Mouse (Mus musculus): ENCODE measurements around the gene Bmf. TPM values are rescaled to one million over a fixed set of nuclear protein-coding genes. Genes with fewer than 3 reads are reported as not detected.

Gene Bmf
- total and polyA plus RNA-seq, 2 experiments, result 3.9 to 17.0 TPM

GRCm38 (mm10) chr2:118484386-118484898 is 65.0 kb downstream of the Bmf start:
- 89% methylated on average over 9 of the region's 9 CpGs for WGBS
- H3K27me3 ChIP-seq (ENCODE audit: control insufficient read depth, insufficient read depth, low read length), result no peaks in the 10 kb centered on the region

DNA sequence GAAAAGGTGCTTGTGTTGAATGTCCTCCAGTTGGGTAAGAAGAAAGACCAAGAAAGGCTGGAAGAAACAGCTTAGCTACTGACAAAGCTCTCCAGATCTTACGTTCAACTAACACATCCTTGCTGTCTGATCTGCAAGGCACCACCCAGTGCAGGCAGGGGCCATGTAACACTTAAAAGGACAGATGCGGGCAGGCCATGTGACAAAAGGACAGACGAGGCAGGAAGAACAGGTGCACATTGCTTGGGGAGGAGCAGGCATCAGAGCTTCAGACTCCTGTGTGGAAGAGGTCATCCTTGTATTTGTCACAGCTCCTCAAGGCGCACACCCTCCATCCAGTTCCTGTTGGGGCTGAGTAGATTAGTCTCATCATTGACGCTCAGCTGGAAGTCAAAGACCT is 66.5 kb downstream of the Bmf start:
- Histone ChIP-seq H3K4me1 (ENCODE audit: control insufficient read depth, insufficient read depth, low read length) (peaks cover 9% of the 10 kb centered on the region), H3K9ac (ENCODE audit: low read depth, low read length) (no peak overlapping the region), H3K79me2 (ENCODE audit: control insufficient read depth, insufficient read depth, low read length) (peaks cover 8% of the 10 kb centered on the region; the same call in 1 of the 2 replicates), H3K36me3 (ENCODE audit: control insufficient read depth, insufficient read depth, low read length) (no peaks in the 10 kb centered on the region), H3K27ac (replicated peaks; ENCODE audit: insufficient read depth, low read depth, low read length) (no peak overlapping the region), H3K27me3 (ENCODE audit: control insufficient read depth, insufficient read depth, low read length) (no peaks in the 10 kb centered on the region), H3K4me3 (ENCODE audit: insufficient read depth, low read depth, low read length) (no peak overlapping the region)
- DNase-seq (ENCODE audit: extremely low read depth, low read depth, low spot score), result no peak
- WGBS, result 89% methylated on average over 5 of the region's 5 CpGs
- TF ChIP-seq POLR2A (IDR thresholded peaks at IDR 0.05; ENCODE audit: extremely low read depth, insufficient read depth, low read length), result no peak
- no peak for TF ChIP-seq CTCF (IDR thresholded peaks at IDR 0.05; ENCODE audit: low read depth, low read length)

More at GRCm38 (mm10) chr2:118484386-118484898, 65.0 kb downstream of the Bmf start:
- Histone ChIP-seq H3K9ac (ENCODE audit: low read depth, low read length) (no peak overlapping the region), H3K4me3 (ENCODE audit: insufficient read depth, low read depth, low read length) (no peak overlapping the region), H3K36me3 (ENCODE audit: control insufficient read depth, insufficient read depth, low read length) (no peaks in the 10 kb centered on the region), H3K4me1 (ENCODE audit: control insufficient read depth, insufficient read depth, low read length) (peaks cover 3% of the 10 kb centered on the region; the same call in 1 of the 2 replicates), H3K79me2 (ENCODE audit: control insufficient read depth, insufficient read depth, low read length) (no peaks in the 10 kb centered on the region), H3K27ac (replicated peaks; ENCODE audit: insufficient read depth, low read depth, low read length) (no peak overlapping the region)
- TF ChIP-seq CTCF (IDR thresholded peaks at IDR 0.05; ENCODE audit: low read depth, low read length) (no peak), POLR2A (IDR thresholded peaks at IDR 0.05; ENCODE audit: extremely low read depth, insufficient read depth, low read length) (no peak)
- no peak for DNase-seq (ENCODE audit: extremely low read depth, low read depth, low spot score)

DNA sequence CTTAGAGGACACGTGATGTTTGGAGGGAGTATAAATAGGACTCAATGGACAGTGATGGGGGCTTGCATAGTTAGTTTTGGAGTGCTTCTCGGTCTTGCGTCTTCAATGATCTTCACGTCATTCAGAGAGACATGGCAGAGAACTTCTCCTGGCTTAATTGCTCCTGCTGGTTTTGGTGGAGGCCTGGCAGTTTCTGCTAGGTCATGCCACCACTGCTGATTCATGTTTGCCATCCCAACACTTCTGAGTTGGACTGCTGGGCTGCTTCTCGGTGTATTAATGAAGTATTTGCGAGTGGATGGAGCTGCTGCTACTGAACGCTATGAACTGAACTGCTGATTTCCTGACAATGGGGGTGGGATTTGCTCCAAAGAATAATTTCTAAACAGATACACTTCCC is 68.6 kb downstream of the Bmf start:
- H3K79me2 ChIP-seq (ENCODE audit: control insufficient read depth, insufficient read depth, low read length), result peaks cover 8% of the 10 kb centered on the region; the same call in 1 of the 2 replicates

GRCm38 (mm10) chr2:118479550-118479909 is 70.0 kb downstream of the Bmf start, which contains the start of gene Srp14:
TSS of gene Srp14 (minus strand) at chr2:118479711.
- H3K36me3 ChIP-seq (ENCODE audit: control insufficient read depth, insufficient read depth, low read length), result peaks cover 14% of the 10 kb centered on the region
- H3K27ac ChIP-seq (replicated peaks; ENCODE audit: insufficient read depth, low read depth, low read length), result peak within 1 kb of the TSS; percentile 53
- DNase-seq (ENCODE audit: extremely low read depth, low read depth, low spot score), result peak; percentile 86
- peak within 1 kb of the TSS; percentile 79 for H3K9ac ChIP-seq (ENCODE audit: low read depth, low read length)
- TF ChIP-seq POLR2A (IDR thresholded peaks at IDR 0.05; ENCODE audit: extremely low read depth, insufficient read depth, low read length), result peak; percentile 93
- no peak for TF ChIP-seq CTCF (IDR thresholded peaks at IDR 0.05; ENCODE audit: low read depth, low read length)
- H3K27me3 ChIP-seq (ENCODE audit: control insufficient read depth, insufficient read depth, low read length), result no peaks in the 10 kb centered on the region
- WGBS, result 1% methylated on average over 35 of the region's 35 CpGs
- H3K4me1 ChIP-seq (ENCODE audit: control insufficient read depth, insufficient read depth, low read length), result peaks cover 6% of the 10 kb centered on the region
- peak within 1 kb of the TSS; percentile 73 for H3K4me3 ChIP-seq (ENCODE audit: insufficient read depth, low read depth, low read length)
- H3K79me2 ChIP-seq (ENCODE audit: control insufficient read depth, insufficient read depth, low read length), result peaks cover 8% of the 10 kb centered on the region; the same call in 1 of the 2 replicates

More for the DNA sequence above, 68.6 kb downstream of the Bmf start:
- no peak overlapping the region for H3K4me3 ChIP-seq (ENCODE audit: insufficient read depth, low read depth, low read length)
- H3K27me3 ChIP-seq (ENCODE audit: control insufficient read depth, insufficient read depth, low read length), result no peaks in the 10 kb centered on the region
- no peak overlapping the region for H3K27ac ChIP-seq (replicated peaks; ENCODE audit: insufficient read depth, low read depth, low read length)
- H3K9ac ChIP-seq (ENCODE audit: low read depth, low read length), result no peak overlapping the region
- DNase-seq (ENCODE audit: extremely low read depth, low read depth, low spot score), result no peak
- WGBS, result 95% methylated on average over 7 of the region's 7 CpGs
- H3K4me1 ChIP-seq (ENCODE audit: control insufficient read depth, insufficient read depth, low read length), result peaks cover 6% of the 10 kb centered on the region
- TF ChIP-seq POLR2A (IDR thresholded peaks at IDR 0.05; ENCODE audit: extremely low read depth, insufficient read depth, low read length) (no peak), CTCF (IDR thresholded peaks at IDR 0.05; ENCODE audit: low read depth, low read length) (no peak)
- peaks cover 5% of the 10 kb centered on the region; the same call in 1 of the 2 replicates for H3K36me3 ChIP-seq (ENCODE audit: control insufficient read depth, insufficient read depth, low read length)

- H3K4me3 ChIP-seq (ENCODE audit: insufficient read depth, low read depth, low read length), result peak overlapping the region; percentile 73
- peaks cover 6% of the 10 kb centered on the region for H3K4me1 ChIP-seq (ENCODE audit: control insufficient read depth, insufficient read depth, low read length)
- TF ChIP-seq CTCF (IDR thresholded peaks at IDR 0.05; ENCODE audit: low read depth, low read length), result no peak
- no peak for TF ChIP-seq POLR2A (IDR thresholded peaks at IDR 0.05; ENCODE audit: extremely low read depth, insufficient read depth, low read length)
- DNase-seq (ENCODE audit: extremely low read depth, low read depth, low spot score), result no peak
- H3K79me2 ChIP-seq (ENCODE audit: control insufficient read depth, insufficient read depth, low read length), result peaks cover 8% of the 10 kb centered on the region; the same call in 1 of the 2 replicates
- H3K27me3 ChIP-seq (ENCODE audit: control insufficient read depth, insufficient read depth, low read length), result no peaks in the 10 kb centered on the region
- WGBS, result 1% methylated on average over 48 of the region's 52 CpGs
- H3K9ac ChIP-seq (ENCODE audit: low read depth, low read length), result peak overlapping the region; percentile 79
- H3K36me3 ChIP-seq (ENCODE audit: control insufficient read depth, insufficient read depth, low read length), result peaks cover 19% of the 10 kb centered on the region
- peak overlapping the region; percentile 53 for H3K27ac ChIP-seq (replicated peaks; ENCODE audit: insufficient read depth, low read depth, low read length)
Observed at GRCm38 (mm10) chr2:118478833-118479549, 70.5 kb downstream of the Bmf start.

Other genes starting within 250 kb of the Bmf start
- gene Gpr176, start 176.3 kb downstream of the Bmf start, total RNA-seq (2014; rRNA removed), result not detected in 2 replicates
- not detected in 2 replicates for gene Gpr176, start 176.3 kb downstream of the Bmf start, polyA plus RNA-seq (2012; rRNA removed)
- gene Eif2ak4, start 161.1 kb downstream of the Bmf start, total RNA-seq (2014; rRNA removed), result 5.4 and 5.6 TPM in 2 replicates
- 4.2 and 4.8 TPM in 2 replicates for gene Eif2ak4, start 161.1 kb downstream of the Bmf start, polyA plus RNA-seq (2012; rRNA removed)
- 59.7 and 72.8 TPM in 2 replicates for gene Srp14, start 70.0 kb downstream of the Bmf start, total RNA-seq (2014; rRNA removed)
- 33.4 and 37.3 TPM in 2 replicates for gene Srp14, start 70.0 kb downstream of the Bmf start, polyA plus RNA-seq (2012; rRNA removed)
- 0.65 and 2.3 TPM in 2 replicates for gene Bub1b, start 48.5 kb upstream of the Bmf start, total RNA-seq (2014; rRNA removed)
- 0.20 and 0.21 TPM in 2 replicates for gene Bub1b, start 48.5 kb upstream of the Bmf start, polyA plus RNA-seq (2012; rRNA removed)
- gene Pak6, start 113.6 kb upstream of the Bmf start, total RNA-seq (2014; rRNA removed), result 0.07 TPM in 1 of 2 replicates, not detected in the other
- 0.23 and 0.25 TPM in 2 replicates for gene Pak6, start 113.6 kb upstream of the Bmf start, polyA plus RNA-seq (2012; rRNA removed)
- not detected in 2 replicates for gene Ankrd63, start 154.3 kb upstream of the Bmf start, total RNA-seq (2014; rRNA removed)
- not detected in 2 replicates for gene Ankrd63, start 154.3 kb upstream of the Bmf start, polyA plus RNA-seq (2012; rRNA removed)
- 1.2 and 1.7 TPM in 2 replicates for gene Plcb2, start 178.8 kb upstream of the Bmf start, total RNA-seq (2014; rRNA removed)
- gene Plcb2, start 178.8 kb upstream of the Bmf start, polyA plus RNA-seq (2012; rRNA removed), result 0.68 and 0.80 TPM in 2 replicates
- gene Inafm2, start 196.1 kb upstream of the Bmf start, total RNA-seq (2014; rRNA removed), result 4.4 and 5.4 TPM in 2 replicates
- 4.7 TPM in 2 replicates for gene Inafm2, start 196.1 kb upstream of the Bmf start, polyA plus RNA-seq (2012; rRNA removed)
- 1.1 and 1.9 TPM in 2 replicates for gene Ccdc9b, start 213.0 kb upstream of the Bmf start, total RNA-seq (2014; rRNA removed)
- gene Ccdc9b, start 213.0 kb upstream of the Bmf start, polyA plus RNA-seq (2012; rRNA removed), result 0.68 and 0.94 TPM in 2 replicates
- gene Phgr1, start 223.1 kb upstream of the Bmf start, total RNA-seq (2014; rRNA removed), result not detected in 2 replicates
- gene Phgr1, start 223.1 kb upstream of the Bmf start, polyA plus RNA-seq (2012; rRNA removed), result 1.0 and 1.6 TPM in 2 replicates
- gene Disp2, start 230.0 kb upstream of the Bmf start, total RNA-seq (2014; rRNA removed), result 1.0 and 1.3 TPM in 2 replicates
- gene Disp2, start 230.0 kb upstream of the Bmf start, polyA plus RNA-seq (2012; rRNA removed), result 1.3 and 1.5 TPM in 2 replicates